Mouse (Mus musculus) G1E (cell line): ENCODE results near the gene Capsl. TPM values are rescaled to one million over a fixed set of nuclear protein-coding genes. Genes with fewer than 3 reads are reported as not detected.

Source experiments
- ATAC-seq: 2 replicates; pipeline ENCODE4 v1.8.0; 2016; ENCODE audit warnings: mild to moderate bottlenecking; ENCODE audit not compliant: insufficient number of reproducible peaks, poor library complexity, low FRiP score, severe bottlenecking; ENCODE audit errors: extremely low read depth
- DNase-seq: peaks from one replicate; pipeline ENCODE4 v3.0.0; 2012; ENCODE audit warnings: low spot score
- H3K27me3 ChIP-seq: 2 replicates; pipeline ENCODE4 v1.6.1; 2012; ENCODE audit warnings: mild to moderate bottlenecking, low read length, inconsistent platforms; ENCODE audit not compliant: insufficient read depth
- H3K36me3 ChIP-seq: replicated peaks from 2 replicates; pipeline ENCODE3; 2012; ENCODE audit warnings: mild to moderate bottlenecking, inconsistent platforms
- H3K4me1 ChIP-seq: 2 replicates; pipeline ENCODE4 v1.6.1; 2012; ENCODE audit warnings: low read depth, low read length, inconsistent platforms, mixed read lengths; ENCODE audit not compliant: insufficient read depth
- H3K4me3 ChIP-seq: 2 replicates; pipeline ENCODE4 v1.5.1; 2012; ENCODE audit warnings: low read depth, mild to moderate bottlenecking, inconsistent platforms, low read length, moderate library complexity, mixed read lengths
- H3K9me3 ChIP-seq: replicated peaks from 2 replicates; pipeline ENCODE4 v1.6.1; 2012; ENCODE audit warnings: inconsistent platforms
- CTCF ChIP-seq: IDR thresholded peaks from 2 replicates; pipeline ENCODE4 v1.5.1; 2012; ENCODE audit warnings: low read depth, low read length, inconsistent platforms, mixed read lengths
- GATA1 ChIP-seq: IDR thresholded peaks from 2 replicates; pipeline ENCODE4 v1.6.1; 2012; ENCODE audit warnings: borderline replicate concordance, low read length, inconsistent platforms, mixed read lengths
- GATA2 ChIP-seq: IDR thresholded peaks from 2 replicates; pipeline ENCODE4 v1.6.1; 2012; ENCODE audit warnings: low read depth, low read length, inconsistent platforms, borderline replicate concordance
- POLR2AphosphoS5 ChIP-seq: IDR thresholded peaks from 2 replicates; pipeline ENCODE4 v1.6.1; 2012; ENCODE audit warnings: low read depth, low read length, inconsistent platforms; ENCODE audit not compliant: insufficient replicate concordance
- TAL1 ChIP-seq: conservative IDR thresholded peaks from 2 replicates; pipeline ENCODE4 v1.6.1; 2012; ENCODE audit warnings: low read depth, low read length, inconsistent platforms, mixed read lengths
- polyA plus RNA-seq: library from polyadenylated mRNA; stranded (reverse); fragments of >175 nt; gene quantifications from 2 replicates; pipeline ENCODE4 v1.2.3, GENCODE M21; 2012
- total RNA-seq, 2 experiments: library from RNA; stranded (forward) in 1 of 2; stranded (reverse) in 1 of 2; fragments of 200-1000 nt in 1 of 2; fragments of >200 nt in 1 of 2; fragmentation: Nextera tagmentation in 1 of 2; gene quantifications; 2 replicates each; pipeline ENCODE4 v1.2.3; 2014 to 2017

Capsl gene
- total and polyA plus RNA-seq, 3 experiments, result not detected

- Histone ChIP-seq H3K9me3 (no peaks in the 10 kb centered on the region), H3K4me1 (no peaks in the 10 kb centered on the region), H3K36me3 (no peaks in the 10 kb centered on the region), H3K4me3 (no peak overlapping the region), H3K27me3 (0 out of 2 replicates have a peak, but pooled peaks cover 3% of the 10 kb centered on the region)
- TF ChIP-seq GATA1, result no peak
- TF ChIP-seq GATA2, result no peak
- no peak for TF ChIP-seq TAL1
- TF ChIP-seq CTCF, result no peak
- TF ChIP-seq POLR2AphosphoS5, result no peak
- DNase-seq, result no peak
- no peak for ATAC-seq
Observed at GRCm38 (mm10) chr15:9472167-9472566, 36.3 kb downstream of the Capsl start.

- TF ChIP-seq CTCF, result no peak
- TF ChIP-seq TAL1, result no peak
- no peak for TF ChIP-seq POLR2AphosphoS5
- TF ChIP-seq GATA1, result no peak
- TF ChIP-seq GATA2, result no peak
- DNase-seq (no peak), ATAC-seq (no peak)
- Histone ChIP-seq H3K36me3 (no peaks in the 10 kb centered on the region), H3K4me1 (no peaks in the 10 kb centered on the region), H3K27me3 (0 out of 2 replicates have a peak, but pooled peaks cover 3% of the 10 kb centered on the region), H3K9me3 (no peaks in the 10 kb centered on the region), H3K4me3 (no peak overlapping the region)
Observed at GRCm38 (mm10) chr15:9472618-9473017, 36.8 kb downstream of the Capsl start.

GRCm38 (mm10) chr15:9473188-9473587 lies 37.4 kb downstream of the Capsl start:
- no peaks in the 10 kb centered on the region for H3K4me1 ChIP-seq
- no peak for ATAC-seq

GRCm38 (mm10) chr15:9489417-9490118 lies 53.7 kb downstream of the Capsl start:
- no peaks in the 10 kb centered on the region for H3K9me3 ChIP-seq
- H3K36me3 ChIP-seq, result no peaks in the 10 kb centered on the region
- no peak for DNase-seq
- no peak overlapping the region for H3K4me3 ChIP-seq
- 0 out of 2 replicates have a peak, but pooled peaks cover 2% of the 10 kb centered on the region for H3K27me3 ChIP-seq
- TF ChIP-seq TAL1 (no peak), GATA1 (no peak), CTCF (no peak), GATA2 (no peak), POLR2AphosphoS5 (no peak)
- ATAC-seq, result no peak
- no peaks in the 10 kb centered on the region for H3K4me1 ChIP-seq

More at GRCm38 (mm10) chr15:9473188-9473587, 37.4 kb downstream of the Capsl start:
- H3K4me3 ChIP-seq, result no peak overlapping the region
- TF ChIP-seq GATA2 (no peak), GATA1 (no peak), TAL1 (no peak), POLR2AphosphoS5 (no peak), CTCF (no peak)
- H3K9me3 ChIP-seq, result no peaks in the 10 kb centered on the region
- 0 out of 2 replicates have a peak, but pooled peaks cover 3% of the 10 kb centered on the region for H3K27me3 ChIP-seq
- no peaks in the 10 kb centered on the region for H3K36me3 ChIP-seq
- no peak for DNase-seq

GRCm38 (mm10) chr15:9492077-9492476 lies 56.2 kb downstream of the Capsl start:
- Histone ChIP-seq H3K4me3 (no peak overlapping the region), H3K9me3 (no peaks in the 10 kb centered on the region), H3K36me3 (no peaks in the 10 kb centered on the region), H3K4me1 (no peaks in the 10 kb centered on the region), H3K27me3 (0 out of 2 replicates have a peak, but pooled peaks cover 2% of the 10 kb centered on the region)
- no peak for ATAC-seq
- TF ChIP-seq CTCF (no peak), POLR2AphosphoS5 (no peak), GATA1 (no peak), GATA2 (no peak), TAL1 (no peak)
- no peak for DNase-seq

Other genes with a start within 250 kb of the Capsl start
- gene Ugt3a1, start 159.1 kb upstream of the Capsl start, total RNA-seq (2014; fragmentation: Nextera tagmentation), result not detected in 2 replicates
- gene Ugt3a1, start 159.1 kb upstream of the Capsl start, total RNA-seq (2017), result 0.16 and 0.29 TPM in 2 replicates
- not detected in 2 replicates for gene Ugt3a1, start 159.1 kb upstream of the Capsl start, polyA plus RNA-seq
- gene Ugt3a2, start 100.5 kb upstream of the Capsl start, total RNA-seq (2014; fragmentation: Nextera tagmentation), result not detected in 2 replicates
- not detected in 2 replicates for gene Ugt3a2, start 100.5 kb upstream of the Capsl start, total RNA-seq (2017)
- gene Ugt3a2, start 100.5 kb upstream of the Capsl start, polyA plus RNA-seq, result not detected in 2 replicates
- gene Il7r, start 94.1 kb downstream of the Capsl start, total RNA-seq (2014; fragmentation: Nextera tagmentation), result not detected in 2 replicates
- 0.17 and 0.27 TPM in 2 replicates for gene Il7r, start 94.1 kb downstream of the Capsl start, total RNA-seq (2017)
- not detected in 2 replicates for gene Il7r, start 94.1 kb downstream of the Capsl start, polyA plus RNA-seq